Mouse (Mus musculus) intestine, embryonic 14.5 days (tissue): ENCODE data around the gene Htr1b. TPM values are rescaled to one million over a fixed set of nuclear protein-coding genes. Genes with fewer than 3 reads are reported as not detected.

Experiments used
- ATAC-seq: fragments of 200-750 bp; cut with Nextera tagmentation; replicated peaks from 2 replicates; pipeline ENCODE4 v1.8.0; 2017; ENCODE audit warnings: low read depth, moderate number of reproducible peaks, moderate TSS enrichment, moderate library complexity; ENCODE audit not compliant: low FRiP score, low TSS enrichment
- DNase-seq: peaks from one replicate; pipeline ENCODE4 v3.0.0-alpha.2; 2018; ENCODE audit warnings: low spot score
- H3K27ac ChIP-seq: fragments of 300-500 bp; sonication (generic); 2 replicates; pipeline ENCODE4 v1.5.1; 2014; ENCODE audit warnings: low read depth, mild to moderate bottlenecking, control low read depth
- H3K27me3 ChIP-seq: fragments of 300-500 bp; sonication (generic); replicated peaks from 2 replicates; pipeline ENCODE4 v1.6.1; 2014; ENCODE audit warnings: low read length, control low read depth; ENCODE audit not compliant: control insufficient read depth, insufficient read depth
- H3K36me3 ChIP-seq: fragments of 300-500 bp; sonication (generic); 2 replicates; pipeline ENCODE4 v1.6.1; 2014; ENCODE audit warnings: low read length, control low read depth; ENCODE audit not compliant: control insufficient read depth, insufficient read depth
- H3K4me1 ChIP-seq: fragments of 300-500 bp; sonication (generic); replicated peaks from 2 replicates; pipeline ENCODE4 v1.6.1; 2014; ENCODE audit warnings: low read length, control low read depth, mixed read lengths; ENCODE audit not compliant: control insufficient read depth, insufficient read depth
- H3K4me2 ChIP-seq: fragments of 300-500 bp; sonication (generic); 2 replicates; pipeline ENCODE4 v1.6.1; 2014; ENCODE audit warnings: low read length
- H3K4me3 ChIP-seq: fragments of 300-500 bp; sonication (generic); 2 replicates; pipeline ENCODE4 v1.5.1; 2014; ENCODE audit warnings: low read depth, low read length, control low read depth, mixed read lengths
- H3K9ac ChIP-seq: fragments of 300-500 bp; sonication (generic); 2 replicates; pipeline ENCODE4 v1.6.1; 2014; ENCODE audit warnings: mild to moderate bottlenecking, low read length
- H3K9me3 ChIP-seq: fragments of 300-500 bp; sonication (generic); 2 replicates; pipeline ENCODE4 v1.6.1; 2016; ENCODE audit warnings: low read length, control low read depth; ENCODE audit not compliant: control insufficient read depth
- WGBS: fragments of 180-500 bp; shearing (Covaris S2); extraction: QIAGEN DNeasy Blood & Tissue Kit; methylation state at CpG from one replicate; pipeline ENCODE4 v1.1.7; 2014; 5-methylcytosine and 5-hydroxymethylcytosine counted together
- polyA plus RNA-seq: library from polyadenylated mRNA; unstranded; fragments of >200 nt; fragmentation: Nextera tagmentation; extraction: Ambion mirVana; gene quantifications from 2 replicates; pipeline ENCODE4 v1.2.1, GENCODE M21; 2014

Gene Htr1b
- polyA plus RNA-seq, 1 experiment from 2014 or later: 0.46 TPM

- 0 out of 2 replicates have a peak, but pooled peaks cover 5% of the 10 kb centered on the region for H3K4me1 ChIP-seq
- no peak overlapping the region for H3K9ac ChIP-seq
- no peak overlapping the region for H3K4me2 ChIP-seq
- 34% methylated on average over 9 of the region's 9 CpGs for WGBS
- no peak overlapping the region for H3K4me3 ChIP-seq
- ATAC-seq: peak; percentile 77
- no peaks in the 10 kb centered on the region for H3K36me3 ChIP-seq
- DNase-seq: peak; percentile 85
- H3K9me3 ChIP-seq: no peaks in the 10 kb centered on the region
- H3K27ac ChIP-seq: no peak overlapping the region
- peaks cover 17% of the 10 kb centered on the region for H3K27me3 ChIP-seq
These were observed 6.6 kb downstream of the Htr1b start for GRCm38 (mm10) chr9:81626899-81627606.

- no peak overlapping the region for H3K27ac ChIP-seq
- no peak for DNase-seq
- no peaks in the 10 kb centered on the region for H3K4me1 ChIP-seq
- H3K4me3 ChIP-seq: no peak overlapping the region
- H3K4me2 ChIP-seq: no peak overlapping the region
- no peak overlapping the region for H3K9ac ChIP-seq
- H3K27me3 ChIP-seq: peaks cover 6% of the 10 kb centered on the region
- no peaks in the 10 kb centered on the region for H3K36me3 ChIP-seq
- no peak for ATAC-seq
- H3K9me3 ChIP-seq: no peaks in the 10 kb centered on the region
These were observed 7.7 kb downstream of the Htr1b start for GRCm38 (mm10) chr9:81625898-81626297.

GRCm38 (mm10) chr9:81622873-81623272 is 10.8 kb downstream of the Htr1b start:
- Histone ChIP-seq H3K27me3 (no peaks in the 10 kb centered on the region), H3K4me1 (no peaks in the 10 kb centered on the region), H3K4me3 (no peak overlapping the region), H3K4me2 (no peak overlapping the region), H3K9ac (no peak overlapping the region), H3K36me3 (no peaks in the 10 kb centered on the region), H3K27ac (no peak overlapping the region), H3K9me3 (no peaks in the 10 kb centered on the region)
- no peak for DNase-seq
- no peak for ATAC-seq
- WGBS: 69% methylated on average over 5 of the region's 5 CpGs

- Histone ChIP-seq H3K9ac (no peak overlapping the region), H3K4me2 (no peak overlapping the region), H3K27me3 (no peaks in the 10 kb centered on the region), H3K4me1 (no peaks in the 10 kb centered on the region), H3K27ac (no peak overlapping the region), H3K36me3 (no peaks in the 10 kb centered on the region), H3K9me3 (no peaks in the 10 kb centered on the region), H3K4me3 (no peak overlapping the region)
- DNase-seq (no peak), ATAC-seq (no peak)
- WGBS: 76% methylated on average over 4 of the region's 4 CpGs
These were observed 22.6 kb downstream of the Htr1b start for GRCm38 (mm10) chr9:81611022-81611421.

Other genes with a start within 250 kb of the Htr1b start
- gene Mei4, start 229.8 kb upstream of the Htr1b start, polyA plus RNA-seq: 0.89 and 1.2 TPM in 2 replicates